Mouse (Mus musculus): ENCODE results near the gene Prkd2.

The Prkd2 gene

DNA sequence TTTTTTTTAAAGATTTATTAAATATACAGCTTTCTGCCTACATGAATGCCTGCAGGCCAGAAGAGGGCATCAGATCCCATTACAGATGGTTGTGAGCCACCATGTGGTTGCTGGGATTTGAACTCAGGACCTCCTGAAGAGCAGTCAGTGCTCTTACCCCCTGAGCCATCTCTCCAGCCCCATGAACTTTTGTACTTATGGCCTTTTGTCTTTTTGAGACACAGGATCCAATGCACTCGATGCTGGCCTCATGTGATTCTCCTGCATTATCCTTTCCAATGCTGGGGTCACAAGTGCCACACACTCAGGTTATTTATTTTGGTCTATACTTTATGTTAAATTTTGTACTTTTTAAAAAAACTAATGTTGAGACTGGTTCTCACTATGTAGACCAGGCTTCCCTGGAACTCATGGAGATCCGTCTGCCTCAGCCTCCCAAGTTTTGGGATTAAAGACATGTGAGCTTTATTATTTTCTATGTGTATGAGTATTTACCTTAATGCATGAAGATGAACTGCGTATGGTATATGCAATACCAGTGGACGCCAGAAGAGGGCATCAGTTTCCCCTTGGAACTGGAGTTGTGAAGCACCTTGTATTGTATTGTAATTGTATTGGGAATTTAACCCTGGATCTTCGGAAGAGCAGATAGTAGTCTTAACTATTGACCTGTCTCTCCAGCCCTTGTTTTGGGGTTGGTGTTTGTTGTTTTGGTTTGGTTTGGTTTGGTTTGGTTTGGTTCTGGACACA is 17.4 kb downstream of the Prkd2 start:
- intact Hi-C loops (cut with DNase I), result loop anchor here (5.0 kb wide), 2 partner anchors 37 to 38 kb away; no protein-coding TSS in a partner anchor

DNA sequence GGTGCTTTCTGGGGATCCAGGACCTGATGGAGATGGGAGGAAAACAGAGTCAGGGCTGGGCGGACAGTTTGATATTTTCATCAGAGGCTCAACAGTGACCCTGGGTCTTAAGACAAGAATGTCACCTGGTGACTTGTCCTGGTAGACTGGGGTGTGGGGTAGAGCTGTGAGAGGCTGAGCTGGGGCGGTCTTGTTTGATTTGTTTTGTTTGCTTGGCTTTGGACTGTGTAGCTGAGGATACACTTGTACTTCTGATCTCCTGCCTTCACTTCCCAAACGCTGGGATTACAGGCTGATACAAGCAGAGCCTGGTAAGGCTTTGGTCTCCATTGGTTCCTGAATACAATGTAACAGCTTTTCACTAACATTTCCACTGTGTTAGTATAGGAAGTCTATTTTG is 24.8 kb downstream of the Prkd2 start:
- intact Hi-C loops (cut with DNase I), result no loop called here

DNA sequence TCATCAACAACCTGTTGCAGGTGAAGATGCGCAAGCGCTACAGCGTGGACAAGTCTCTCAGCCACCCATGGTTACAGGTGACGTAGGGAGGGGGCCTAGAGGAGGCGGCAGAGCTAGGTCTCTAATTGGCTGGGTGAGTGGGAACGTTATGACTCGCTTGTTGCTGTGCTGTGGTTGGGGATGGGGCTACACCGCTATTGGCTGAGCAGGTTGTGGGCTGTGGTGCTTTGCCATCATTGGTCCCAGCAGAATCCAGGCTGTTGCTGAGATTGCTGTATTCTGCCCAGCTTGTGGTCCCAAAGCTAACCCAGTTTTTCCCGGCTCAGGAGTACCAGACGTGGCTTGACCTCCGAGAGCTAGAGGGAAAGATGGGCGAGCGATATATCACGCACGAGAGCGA is 26.8 kb downstream of the Prkd2 start:
- intact Hi-C loops (cut with DNase I), result no loop called here

DNA sequence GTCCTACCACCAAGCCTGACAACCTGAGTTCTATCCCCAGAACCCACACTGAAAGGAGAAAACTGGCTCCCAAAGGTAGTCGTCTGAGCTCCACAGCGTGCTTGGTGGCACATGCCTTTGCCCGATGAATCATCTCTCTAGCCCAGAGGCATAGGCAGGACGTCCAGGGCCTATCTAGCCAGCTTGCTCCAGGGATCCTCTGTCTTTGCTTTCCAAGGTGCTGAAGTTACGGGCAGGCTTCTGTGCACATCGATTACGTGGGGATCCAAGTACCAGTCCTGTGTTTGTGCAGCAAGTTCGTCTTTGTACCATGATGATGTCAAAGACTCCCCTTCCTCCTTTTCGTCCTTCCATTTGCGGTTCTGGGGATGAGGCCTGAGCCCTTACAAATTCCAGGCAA is 28.9 kb downstream of the Prkd2 start:
- intact Hi-C loops (cut with DNase I), result loop anchor here (5.0 kb wide), 1 partner anchor 41 kb away; no protein-coding TSS in a partner anchor

DNA sequence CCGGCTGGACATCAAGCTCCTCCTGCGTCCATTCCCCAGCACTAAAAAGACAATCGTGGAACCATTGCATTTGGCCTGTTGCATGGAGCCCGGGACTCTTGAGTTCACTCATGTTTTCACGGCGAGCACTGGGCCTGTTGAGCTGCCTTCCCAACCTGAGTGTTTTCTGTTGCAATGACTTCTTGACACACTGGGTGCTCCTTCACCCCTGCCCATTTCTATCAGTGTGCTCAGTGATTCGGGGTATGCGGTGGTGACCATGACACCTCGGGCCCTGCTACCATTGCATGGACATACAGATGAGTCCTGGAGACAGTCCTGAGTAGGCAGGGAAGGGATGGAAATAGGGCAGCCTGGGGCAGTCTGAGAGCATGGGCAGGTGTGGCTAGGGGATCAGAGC is 29.8 kb downstream of the Prkd2 start:
- intact Hi-C loops (cut with DNase I), result loop anchor here (5.0 kb wide), 1 partner anchor 40 kb away; no protein-coding TSS in a partner anchor

DNA sequence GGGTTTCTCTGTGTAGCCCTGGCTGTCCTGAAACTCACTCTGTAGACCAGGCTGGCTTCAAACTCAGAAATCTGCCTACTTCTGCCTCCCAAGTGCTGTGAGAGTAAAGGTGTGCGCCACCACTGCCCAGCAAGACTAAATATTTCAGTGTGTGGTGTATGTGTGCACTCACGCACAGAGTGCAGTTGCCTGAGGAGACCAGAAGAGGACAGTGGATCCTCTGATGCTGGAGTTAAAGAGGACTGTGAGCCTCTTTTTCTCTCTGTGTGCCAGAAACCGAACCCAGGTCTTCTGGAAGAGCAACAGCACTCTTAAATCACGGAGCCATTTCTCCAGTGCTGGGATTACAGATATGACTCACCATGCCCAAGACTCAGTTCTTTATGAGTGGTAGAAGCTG is 30.7 kb downstream of the Prkd2 start:
- intact Hi-C loops (cut with DNase I), result loop anchor here (5.0 kb wide), 1 partner anchor 39 kb away; no protein-coding TSS in a partner anchor

DNA sequence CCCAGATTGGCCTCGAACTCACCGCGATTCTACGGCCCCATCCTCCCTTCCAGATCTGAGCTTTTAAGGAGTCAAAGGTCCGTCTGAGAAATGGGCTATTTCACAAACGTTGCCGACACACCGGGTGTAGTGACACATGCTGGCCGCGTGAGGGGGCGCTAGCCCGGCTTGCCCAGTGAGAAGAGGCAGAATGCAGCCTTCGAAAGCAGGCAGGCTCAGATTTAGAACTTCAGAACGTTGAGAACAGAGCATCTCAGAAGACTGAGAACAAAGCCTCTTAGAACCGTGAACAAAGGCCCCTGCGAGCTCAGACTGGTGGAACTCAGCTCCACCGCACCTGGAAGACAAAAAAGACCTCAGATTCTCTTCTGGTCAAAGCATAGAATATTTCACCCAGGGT is 31.5 kb downstream of the Prkd2 start:
- intact Hi-C loops (cut with DNase I), result loop anchor here (5.0 kb wide), 1 partner anchor 38 kb away; no protein-coding TSS in a partner anchor

DNA sequence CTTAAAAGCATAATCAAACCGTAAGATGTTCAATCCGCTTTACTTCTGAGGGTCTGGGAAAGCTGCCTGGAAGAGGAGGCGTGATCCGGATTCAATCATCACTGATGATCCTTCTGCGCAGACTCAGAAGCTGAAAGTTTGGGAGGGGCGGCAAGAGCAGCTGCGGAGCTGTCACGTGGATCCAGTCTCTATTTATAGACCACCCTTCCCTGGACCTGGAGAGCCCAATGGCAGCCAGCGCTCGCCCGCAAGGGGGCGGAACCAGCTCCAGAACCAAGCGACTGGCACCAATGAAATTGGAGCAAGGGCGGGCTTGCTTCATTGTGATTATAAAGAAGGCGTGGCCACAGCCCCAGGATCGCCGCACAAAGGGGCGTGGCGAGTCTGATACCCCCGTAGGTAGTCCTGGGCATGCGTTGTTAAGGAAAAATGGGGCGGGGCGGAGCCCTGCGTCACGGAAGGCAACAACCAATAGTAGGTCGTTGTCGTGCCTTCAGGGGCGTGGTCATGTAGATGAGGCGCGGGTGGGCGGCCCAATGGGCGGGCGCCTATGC is 32.1 kb downstream of the Prkd2 start:
- intact Hi-C loops (cut with DNase I), result loop anchor here (5.0 kb wide), 1 partner anchor 37 kb away; no protein-coding TSS in a partner anchor

DNA sequence AGATGAGACGGTGACA is 32.4 kb downstream of the Prkd2 start, which contains the start of gene Dact3:
Gene Dact3 (plus strand): TSS at position 8 of the 16 bp plus-strand sequence.
- intact Hi-C loops (cut with DNase I), result no loop called here

DNA sequence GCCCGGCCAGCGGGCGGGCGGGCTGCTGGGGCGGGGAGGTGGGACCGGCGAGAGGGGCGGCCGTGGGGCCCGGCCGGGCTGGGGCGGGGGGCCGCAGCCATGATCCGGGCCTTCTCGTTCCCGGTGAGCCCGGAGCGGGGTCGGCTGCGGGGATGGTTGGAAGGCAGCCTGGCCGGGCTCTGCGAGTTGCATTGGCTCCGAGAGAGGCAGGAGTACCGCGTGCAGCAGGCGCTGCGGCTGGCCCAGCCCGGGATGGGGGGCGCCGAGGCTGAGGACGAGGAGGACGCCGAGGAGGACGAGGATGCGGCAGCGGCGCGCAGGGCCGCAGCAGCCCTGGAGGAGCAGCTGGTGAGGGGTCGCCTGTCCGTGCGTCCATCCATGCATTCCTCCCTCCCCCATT is 32.6 kb downstream of the Prkd2 start:
- intact Hi-C loops (cut with DNase I), result no loop called here

DNA sequence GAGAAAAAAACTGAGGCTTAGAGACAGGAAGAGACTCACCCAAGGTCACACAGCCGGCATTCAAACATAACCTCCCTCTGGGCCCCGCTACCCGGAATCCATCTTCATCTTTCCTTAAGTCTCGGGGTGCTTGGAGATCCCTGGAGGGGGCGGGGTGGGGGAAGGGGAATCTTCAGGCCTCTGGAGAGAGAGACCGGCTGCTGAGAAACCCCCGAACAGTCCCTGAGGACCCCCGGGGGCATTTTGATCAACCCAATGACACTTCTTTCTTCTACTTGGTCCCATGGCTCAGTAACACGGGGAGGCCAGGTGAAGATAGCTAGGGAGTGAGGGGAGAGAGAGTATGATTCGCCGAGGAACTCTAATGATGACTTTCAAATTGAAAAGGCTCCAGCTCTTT is 33.3 kb downstream of the Prkd2 start:
- intact Hi-C loops (cut with DNase I), result no loop called here

DNA sequence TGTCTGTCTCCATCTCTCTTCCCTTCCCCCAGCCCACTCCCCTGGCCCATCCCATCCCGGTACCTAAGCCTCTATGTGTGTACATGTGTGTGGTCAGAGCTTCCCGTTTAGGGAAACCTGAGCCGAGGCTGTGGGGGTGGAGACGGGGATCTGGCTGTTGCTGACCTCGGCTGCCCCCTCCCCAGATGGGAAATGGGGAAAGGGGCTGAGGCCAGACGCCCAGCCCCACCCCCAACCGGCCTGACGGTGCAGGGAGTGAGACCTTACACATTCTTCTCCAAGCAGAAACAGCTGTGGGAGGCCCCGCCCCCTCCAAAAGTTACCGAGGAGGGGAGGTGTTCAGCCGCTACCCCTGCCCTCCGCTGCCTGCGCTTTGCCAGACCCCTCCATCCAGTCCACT is 33.9 kb downstream of the Prkd2 start:
- intact Hi-C loops (cut with DNase I), result no loop called here

DNA sequence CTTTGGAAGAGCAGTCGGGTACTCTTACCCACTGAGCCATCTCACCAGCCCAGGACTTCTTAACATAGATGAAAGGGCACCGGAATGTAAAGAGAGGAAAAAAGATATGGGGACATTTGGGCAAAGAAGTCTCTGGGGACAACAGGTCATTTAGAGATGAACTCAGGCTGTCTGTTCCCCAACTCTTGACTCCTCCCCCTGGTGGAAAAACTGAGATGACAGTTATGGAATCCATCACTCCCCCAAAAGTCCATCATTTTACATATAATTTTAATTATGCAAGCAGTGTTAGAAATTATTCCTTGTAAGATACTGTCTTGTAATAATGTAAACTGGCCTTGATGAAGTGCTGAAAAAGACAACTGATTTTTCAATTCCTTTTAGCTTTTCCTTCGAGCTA is 35.0 kb downstream of the Prkd2 start:
- intact Hi-C loops (cut with DNase I), result no loop called here

DNA sequence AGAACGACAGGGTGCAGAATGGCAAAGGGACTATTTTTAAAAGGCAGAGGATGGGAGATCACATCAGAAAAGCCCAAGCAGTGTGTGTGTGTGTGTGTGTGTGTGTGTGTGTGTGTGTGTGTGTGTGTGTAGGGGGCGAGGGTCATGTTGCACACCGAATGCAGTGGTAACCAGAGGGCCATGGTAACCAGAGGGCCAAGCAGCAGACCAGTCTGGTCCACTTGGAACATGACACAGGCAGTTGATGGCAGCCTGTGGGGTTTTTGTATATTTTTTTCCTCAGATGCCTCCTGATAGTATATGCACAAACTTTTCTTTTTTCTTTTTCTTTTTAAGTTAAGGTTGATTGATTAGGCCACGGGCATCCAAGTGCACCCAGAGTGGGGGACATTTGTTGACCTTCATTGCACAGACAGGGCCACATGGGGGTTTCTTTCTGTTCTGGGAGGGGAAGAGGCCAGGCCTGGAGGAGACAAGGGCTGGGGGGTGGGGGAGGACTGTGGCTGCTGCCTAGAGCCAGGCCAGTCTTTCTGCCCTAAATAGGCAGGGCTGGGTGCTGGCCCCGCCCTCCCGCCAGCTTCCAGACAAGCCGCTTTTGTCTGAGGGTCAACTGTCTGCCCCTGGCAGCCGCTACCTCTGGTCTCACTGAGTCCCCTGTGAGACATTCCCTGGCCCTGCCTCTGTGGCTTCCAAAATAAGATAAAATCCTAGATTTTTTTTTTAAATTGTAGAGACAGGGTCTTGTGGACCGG is 37.3 kb downstream of the Prkd2 start:
- intact Hi-C loops (cut with DNase I), result no loop called here

DNA sequence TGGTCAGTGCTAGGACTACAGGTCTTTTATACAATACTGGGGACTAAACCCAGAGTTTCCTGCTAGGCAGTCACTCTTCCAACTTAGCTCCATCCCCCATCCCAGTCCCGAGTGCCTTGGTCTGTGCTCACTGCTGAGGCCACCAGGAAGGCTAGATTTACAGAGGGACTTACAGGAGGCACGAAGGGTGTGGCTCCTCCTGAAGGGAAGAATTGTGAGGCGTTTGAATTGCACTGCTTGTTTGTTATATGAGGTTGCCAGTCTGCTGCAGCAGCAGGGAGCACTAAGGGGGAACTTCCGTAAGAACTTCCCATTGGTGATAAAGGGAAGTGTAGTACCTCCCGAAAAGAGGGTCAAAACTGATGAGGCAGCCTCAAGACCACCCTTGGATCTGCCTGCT is 37.9 kb downstream of the Prkd2 start:
- intact Hi-C loops (cut with DNase I), result no loop called here

DNA sequence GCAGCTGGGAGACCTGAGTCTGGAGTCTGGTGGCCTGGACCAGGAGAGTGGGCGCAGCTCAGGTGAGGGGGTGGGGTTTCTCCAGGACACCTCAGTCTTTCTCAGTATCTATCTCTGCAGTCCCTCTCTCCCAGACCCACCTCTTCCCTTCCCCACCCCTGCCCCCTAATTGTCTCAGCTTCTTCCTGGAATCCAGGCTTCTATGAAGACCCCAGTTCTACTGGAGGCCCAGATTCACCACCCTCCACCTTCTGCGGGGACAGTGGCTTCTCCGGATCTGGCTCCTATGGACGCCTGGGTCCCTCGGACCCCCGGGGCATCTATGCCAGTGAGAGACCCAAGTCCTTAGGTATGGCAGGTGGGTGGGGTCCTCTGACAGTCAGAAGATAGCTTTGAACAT is 40.5 kb downstream of the Prkd2 start:
- intact Hi-C loops (cut with DNase I), result no loop called here

DNA sequence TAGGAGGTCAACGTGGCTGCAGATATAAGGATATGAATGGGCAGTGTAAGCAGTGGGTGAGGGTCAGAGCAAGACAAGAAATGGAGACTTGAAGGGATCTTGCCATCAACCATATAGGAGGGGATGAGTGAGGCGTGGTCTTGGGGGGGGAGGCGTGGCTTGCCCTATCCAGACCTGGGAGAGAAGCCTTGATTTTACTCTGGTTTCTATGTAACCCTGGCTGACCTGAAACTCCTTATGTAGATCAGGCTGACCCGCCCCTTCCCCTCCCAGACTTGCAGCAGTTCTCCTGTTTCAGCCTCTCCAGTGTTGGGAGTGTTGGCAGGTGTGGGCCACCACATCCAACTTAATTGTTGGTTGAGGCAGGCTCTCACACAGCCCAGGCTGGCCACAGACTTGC is 41.6 kb downstream of the Prkd2 start:
- intact Hi-C loops (cut with DNase I), result no loop called here

DNA sequence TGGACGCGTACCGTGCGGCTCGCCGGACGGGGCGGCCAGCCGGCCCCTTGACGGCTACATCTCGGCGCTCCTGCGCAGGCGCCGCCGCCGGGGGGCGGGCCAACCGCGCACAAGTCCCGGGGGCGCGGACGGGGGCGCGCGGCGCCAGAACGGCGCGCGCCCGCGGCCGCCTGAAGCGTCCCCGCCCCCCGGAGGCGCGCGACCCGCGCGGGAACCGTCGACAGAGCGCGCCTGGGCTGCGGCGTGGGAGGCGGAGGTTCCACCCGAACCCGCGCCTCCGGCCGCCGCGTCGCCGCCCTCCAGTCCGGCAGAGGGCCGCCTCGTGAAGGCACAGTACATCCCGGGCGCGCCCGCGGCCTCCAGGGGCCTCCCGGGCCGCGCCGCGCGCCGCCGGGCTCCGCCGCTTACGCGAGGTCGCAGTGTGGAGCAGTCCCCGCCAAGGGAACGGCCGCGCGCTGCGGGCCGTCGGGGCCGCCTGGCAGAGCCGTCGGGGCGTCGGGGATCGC is 42.6 kb downstream of the Prkd2 start:
- intact Hi-C loops (cut with DNase I), result no loop called here

DNA sequence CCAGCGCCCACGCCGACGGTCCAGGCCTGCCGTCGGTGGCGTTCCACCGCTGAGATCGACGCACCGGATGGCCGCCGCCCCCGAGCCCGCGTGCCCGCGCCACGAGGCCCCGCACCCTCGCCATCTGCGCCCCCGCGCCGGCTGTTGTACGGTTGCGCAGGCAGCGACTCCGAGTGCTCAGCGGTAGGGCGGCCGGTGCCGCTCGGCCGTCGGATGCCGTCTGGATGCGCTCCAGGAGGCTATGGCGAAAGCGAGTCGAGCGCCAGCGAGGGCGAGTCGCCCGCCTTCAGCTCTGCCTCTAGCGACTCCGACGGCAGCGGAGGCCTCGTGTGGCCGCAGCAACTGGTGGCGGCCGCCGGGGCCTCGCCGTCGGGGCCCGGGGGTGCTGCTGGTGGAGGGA is 43.2 kb downstream of the Prkd2 start:
- intact Hi-C loops (cut with DNase I), result no loop called here

DNA sequence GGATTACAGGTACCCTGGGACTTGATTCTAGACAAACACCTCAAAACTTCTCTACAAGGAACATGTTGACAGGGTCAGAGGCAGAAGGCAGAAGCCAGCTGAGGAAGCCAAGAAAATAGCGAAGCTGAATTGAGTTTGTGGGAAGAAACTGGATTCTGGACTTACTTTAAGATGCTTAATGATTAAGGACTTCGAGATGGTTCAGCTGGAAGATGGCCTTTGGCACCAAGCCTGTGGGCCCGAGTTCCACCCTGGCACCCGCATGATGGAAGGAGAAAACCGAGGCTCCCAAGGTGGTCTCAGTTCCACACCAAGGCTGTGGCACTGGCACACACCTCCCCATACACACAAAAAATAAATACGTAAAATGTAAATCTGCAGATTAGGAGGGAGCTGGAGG is 47.8 kb downstream of the Prkd2 start:
- intact Hi-C loops (cut with DNase I), result no loop called here

DNA sequence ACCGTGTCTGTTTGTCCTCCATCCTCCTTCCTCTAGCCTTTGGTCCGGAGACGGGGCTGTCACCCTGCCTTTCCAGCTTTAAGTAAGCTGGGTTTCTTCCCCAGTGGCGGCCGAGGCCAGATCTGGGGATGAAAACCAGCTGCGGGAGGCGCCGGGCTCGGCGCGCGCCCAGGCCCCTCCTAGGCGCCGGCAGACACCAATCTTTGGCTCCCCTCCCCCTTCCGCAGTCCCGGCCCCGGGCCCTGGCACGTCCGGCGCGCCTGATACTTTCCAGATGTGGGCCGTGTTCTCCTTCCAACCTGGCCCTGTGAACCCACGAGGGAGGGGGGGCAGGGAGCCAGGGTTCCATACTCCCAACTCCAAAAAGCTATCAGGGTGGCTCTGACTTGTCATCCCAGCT is 48.2 kb downstream of the Prkd2 start:
- intact Hi-C loops (cut with DNase I), result no loop called here

DNA sequence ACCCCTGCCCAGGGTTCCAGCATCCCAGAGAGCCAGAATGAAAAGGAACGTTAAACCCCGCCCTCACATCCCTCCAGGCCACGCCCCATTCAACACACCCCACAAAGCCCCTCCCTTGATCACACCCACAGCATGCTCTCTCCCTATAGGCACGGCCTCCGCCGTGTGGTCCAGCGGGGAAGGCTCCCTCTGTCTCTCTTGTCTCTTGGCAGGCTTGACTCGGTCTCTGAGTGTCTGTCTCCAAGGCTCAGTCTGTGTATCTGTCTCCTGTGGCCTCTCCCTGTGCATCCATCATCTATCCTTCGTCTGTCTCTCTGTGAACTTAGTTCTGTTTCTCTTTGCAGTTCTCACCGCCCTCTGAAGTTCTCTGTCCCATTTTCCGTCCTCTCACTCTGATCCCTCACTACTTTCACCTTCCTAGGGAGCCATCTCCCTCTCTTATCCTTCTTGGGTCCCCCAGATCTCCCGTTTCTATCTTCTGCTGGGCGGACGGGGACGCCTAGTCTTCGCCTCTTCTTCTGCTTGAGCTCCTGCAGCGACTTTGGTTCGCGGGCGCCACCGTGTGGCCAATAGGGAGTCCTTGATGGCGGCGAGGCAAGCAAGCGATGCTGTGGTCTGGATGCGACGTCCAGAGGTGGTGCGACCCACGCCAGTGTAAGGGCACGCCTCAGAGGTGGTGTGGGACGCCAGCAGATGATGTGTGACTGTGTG is 49.1 kb downstream of the Prkd2 start, which contains the start of gene Gng8:
Gene Gng8 (plus strand): TSS at position 146 of the 711 bp plus-strand sequence.
- intact Hi-C loops (cut with DNase I), result no loop called here

Measured in adrenal gland (tissue).